Mouse (Mus musculus): ENCODE results near the gene Commd2. TPM values are rescaled to one million over a fixed set of nuclear protein-coding genes. Genes with fewer than 3 reads are reported as not detected.

Commd2 gene
- polyA plus RNA-seq (2012; rRNA removed), result 9.9 and 13.0 TPM in 2 replicates

GRCm38 (mm10) chr3:57651231-57651864 is at the start of gene Commd2:
Gene Commd2 (minus strand): TSS chr3:57651715.

DNA sequence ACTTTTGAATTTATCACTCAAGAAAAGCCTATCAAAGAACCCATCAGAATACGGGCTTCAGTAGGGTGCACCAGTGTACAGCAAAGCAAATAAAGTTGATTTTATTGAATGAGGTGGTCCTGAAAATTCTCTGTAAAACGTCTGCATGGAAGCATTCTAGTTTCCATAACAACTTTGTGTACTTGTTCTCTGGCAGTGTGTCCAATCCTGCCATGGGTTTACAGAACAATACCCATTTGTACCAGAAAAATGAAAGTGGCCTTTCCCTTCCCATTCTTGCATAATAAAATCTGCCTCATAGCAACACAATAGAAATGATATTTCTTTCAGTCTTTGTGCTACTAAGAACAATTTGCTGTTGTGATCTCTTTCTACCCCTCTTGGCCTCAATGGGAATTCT is 41.2 kb upstream of the Commd2 start, which contains the start of gene Ankub1:
TSS of gene Ankub1 (minus strand) at position 81 of the 400 bp plus-strand sequence.

Other genes with a start within 250 kb of the Commd2 start
- 2.8 and 4.9 TPM in 2 replicates for gene Tm4sf4, start 226.4 kb downstream of the Commd2 start, polyA plus RNA-seq (2012; rRNA removed)
- gene Wwtr1, start 75.8 kb downstream of the Commd2 start, polyA plus RNA-seq (2012; rRNA removed), result 14.8 and 16.0 TPM in 2 replicates
- not detected in 2 replicates for gene Ankub1, start 41.1 kb upstream of the Commd2 start, polyA plus RNA-seq (2012; rRNA removed)
- gene Rnf13, start 84.3 kb upstream of the Commd2 start, polyA plus RNA-seq (2012; rRNA removed), result 18.3 and 20.4 TPM in 2 replicates
- gene Pfn2, start 196.4 kb upstream of the Commd2 start, polyA plus RNA-seq (2012; rRNA removed), result 3.4 and 4.7 TPM in 2 replicates